Mouse (Mus musculus) MEL (cell line): ENCODE measurements around the gene Tmem132d.

Experiments
- CTCF ChIP-seq, 3 experiments: IDR thresholded peaks in 2 of 3; conservative IDR thresholded peaks in 1 of 3; 2 replicates each; pipeline ENCODE4 v1.5.1; 2011 to 2012; ENCODE audit warnings: low read length in 3 of 3, low read depth in 2 of 3, mild to moderate bottlenecking in 2 of 3, improper control_type of control experiment in 1 of 3, inconsistent platforms in 1 of 3, mixed read lengths in 1 of 3, moderate library complexity in 1 of 3; ENCODE audit not compliant: control insufficient read depth in 1 of 3, insufficient read depth in 1 of 3, poor library complexity in 1 of 3, severe bottlenecking in 1 of 3
- EP300 ChIP-seq, 2 experiments: IDR thresholded peaks; 2 replicates each; pipeline ENCODE4 v1.6.1; 2011; ENCODE audit warnings: improper control_type of control experiment in 2 of 2, low read length in 2 of 2, low read depth in 1 of 2, mild to moderate bottlenecking in 1 of 2
- SMC3 ChIP-seq: IDR thresholded peaks from 2 replicates; pipeline ENCODE4 v1.6.1; 2011; ENCODE audit warnings: low read depth, low read length, improper control_type of control experiment
- ZC3H11A ChIP-seq: IDR thresholded peaks from 2 replicates; pipeline ENCODE4 v1.6.1; 2012; ENCODE audit warnings: low read depth, mild to moderate bottlenecking, inconsistent platforms, low read length, improper control_type of control experiment
- ZNF384 ChIP-seq: IDR thresholded peaks from 2 replicates; pipeline ENCODE4 v1.6.1; 2012; ENCODE audit warnings: low read depth, mild to moderate bottlenecking, inconsistent platforms, low read length, improper control_type of control experiment

GRCm38 (mm10) chr5:128040036-128040435, 392.8 kb downstream of the Tmem132d start:
- TF ChIP-seq EP300 (IDR thresholded peaks at IDR 0.05; ENCODE audit: low read depth in 1 of 2, low read length in 2 of 2): no peak
- TF ChIP-seq ZC3H11A: no peak
- TF ChIP-seq CTCF (IDR thresholded peaks at IDR 0.05 in 2 of 3, conservative IDR thresholded peaks at IDR 0.05 in 1 of 3; ENCODE audit: control insufficient read depth in 1 of 3, insufficient read depth in 1 of 3, low read depth in 2 of 3, low read length in 3 of 3, poor library complexity in 1 of 3, severe bottlenecking in 1 of 3): no peak
- no peak for TF ChIP-seq ZNF384
- TF ChIP-seq SMC3: no peak
